29 mouse cellular contexts compared by ENCODE assay signal in genomic region chr15:10652931-10653475, GRCm38 (mm10).
DNase-seq lines count a peak whose midpoint lies in the region; ATAC-seq and TF ChIP-seq lines count a peak whose summit lies in the region.
"Had no signal": no experiment of that assay in that cellular context is flagged by ENCODE, and none has a peak within 500 bp of the region (broad histone marks: within the 10 kb centered on the region; RNA-seq: fewer than 3 reads in every experiment).

No protein-coding gene starts in this region.

- no peak for TF ChIP-seq POLR2A in heart, adult 2 months (IDR thresholded peaks at IDR 0.05; ENCODE audit: insufficient read depth, low read depth, low read length)

- 90% methylated on average over 2 of the region's 2 CpGs for WGBS in heart, adult 2 months
- WGBS in kidney, embryonic 16.5 days: 55% methylated on average over 2 of the region's 2 CpGs
- 51% methylated on average over 2 of the region's 2 CpGs for WGBS in kidney, embryonic 15.5 days
- WGBS in intestine, embryonic 15.5 days: 42% methylated on average over 2 of the region's 2 CpGs
- WGBS in intestine, postnatal 0 days: 19% methylated on average over 2 of the region's 2 CpGs

- intact Hi-C loops in heart, adult 2 months (cut with DNase I): no loop called here
- intact Hi-C loops in left cerebral cortex, adult 2 months (cut with DNase I): no loop called here

- no peak overlapping the region for H3K27ac ChIP-seq in heart, adult 2 months
- no peak overlapping the region for H3K27ac ChIP-seq in kidney, embryonic 16.5 days (ENCODE audit: low read length)
- no peak overlapping the region for H3K27ac ChIP-seq in kidney, embryonic 15.5 days
- H3K27ac ChIP-seq in intestine, embryonic 15.5 days: no peak overlapping the region
- no peak overlapping the region for H3K27ac ChIP-seq in intestine, postnatal 0 days (ENCODE audit: low read depth, low read length)
- no peak overlapping the region for H3K27ac ChIP-seq in left cerebral cortex, adult 2 months
- H3K27ac ChIP-seq: embryonic facial prominence, embryonic 13.5 days; embryonic facial prominence, embryonic 15.5 days; forebrain, embryonic 10.5 days; forebrain, embryonic 12.5 days had no signal

- H3K36me3 ChIP-seq in heart, adult 2 months (ENCODE audit: control insufficient read depth, insufficient read depth, low read length): no peaks in the 10 kb centered on the region
- H3K36me3 ChIP-seq in kidney, embryonic 16.5 days (ENCODE audit: insufficient read depth, low read length): no peaks in the 10 kb centered on the region
- no peaks in the 10 kb centered on the region for H3K36me3 ChIP-seq in kidney, embryonic 15.5 days
- H3K36me3 ChIP-seq in intestine, embryonic 15.5 days: no peaks in the 10 kb centered on the region
- H3K36me3 ChIP-seq in intestine, postnatal 0 days (ENCODE audit: control insufficient read depth, insufficient read depth): no peaks in the 10 kb centered on the region
- H3K36me3 ChIP-seq: embryonic facial prominence, embryonic 15.5 days; forebrain, embryonic 12.5 days; G1E had no signal

- DNase-seq in heart, adult 11 months: peak; percentile 11
- DNase-seq in heart, adult 2 months: no peak
- no peak for DNase-seq in embryo, embryonic 10.5 days (ENCODE audit: low spot score)
- DNase-seq in left cerebral cortex, adult 2 months (ENCODE audit: extremely low spot score in 1 of 2, low spot score in 2 of 2): no peak
- DNase-seq: adrenal gland, adult 8-10 months; adrenal gland, postnatal 14 days; adrenal gland, postnatal 36 days; B cell, adult 2 months; cerebellum, adult 11-12 months; cerebellum, adult 2 months; cerebellum, adult 9-10 months; cerebellum, postnatal 10 days; cerebellum, postnatal 25 days; embryo, embryonic 11 days had no signal

- H3K27me3 ChIP-seq in heart, adult 2 months (ENCODE audit: control insufficient read depth, insufficient read depth, low read length): no peaks in the 10 kb centered on the region
- no peaks in the 10 kb centered on the region for H3K27me3 ChIP-seq in kidney, embryonic 16.5 days (ENCODE audit: insufficient read depth, low read length)
- H3K27me3 ChIP-seq in kidney, embryonic 15.5 days: no peaks in the 10 kb centered on the region
- no peaks in the 10 kb centered on the region for H3K27me3 ChIP-seq in intestine, embryonic 15.5 days (replicated peaks)
- no peaks in the 10 kb centered on the region for H3K27me3 ChIP-seq in intestine, postnatal 0 days (replicated peaks; ENCODE audit: control insufficient read depth, insufficient read depth, low read length)
- H3K27me3 ChIP-seq: CH12.LX; embryonic facial prominence, embryonic 13.5 days; embryonic facial prominence, embryonic 15.5 days; forebrain, embryonic 12.5 days; Patski had no signal

- no peak for TF ChIP-seq CTCF in heart, adult 2 months (IDR thresholded peaks at IDR 0.05)
- no peak for TF ChIP-seq CTCF in intestine, postnatal 0 days (IDR thresholded peaks at IDR 0.05; ENCODE audit: low read depth)
- no peak for TF ChIP-seq CTCF in left cerebral cortex, adult 2 months (IDR thresholded peaks at IDR 0.05)

- no peak for TF ChIP-seq EP300 in heart, adult 2 months (IDR thresholded peaks at IDR 0.05; ENCODE audit: insufficient read depth, low read depth, low read length)

- ATAC-seq in kidney, embryonic 16.5 days (ENCODE audit: low FRiP score, low TSS enrichment): peak; percentile 44; the same call in 1 of the 2 replicates
- no peak for ATAC-seq in kidney, embryonic 15.5 days (replicated peaks; ENCODE audit: low FRiP score)
- peak; percentile 68 for ATAC-seq in intestine, embryonic 15.5 days
- ATAC-seq in intestine, postnatal 0 days: peak; percentile 47
- ATAC-seq: activated CD4-positive, CD25-positive, alpha-beta regulatory T cell, adult 4 months; CD4-positive, CD25-positive, alpha-beta regulatory T cell, adult 4 months; forebrain, embryonic 14.5 days; Patski had no signal

- no peaks in the 10 kb centered on the region for H3K79me2 ChIP-seq in heart, adult 2 months (replicated peaks; ENCODE audit: control insufficient read depth, insufficient read depth, low read length)

- H3K4me1 ChIP-seq in heart, adult 2 months (ENCODE audit: control insufficient read depth, insufficient read depth, low read length): peaks cover 1% of the 10 kb centered on the region
- peaks cover 17% of the 10 kb centered on the region for H3K4me1 ChIP-seq in kidney, embryonic 16.5 days (ENCODE audit: insufficient read depth, low read length)
- H3K4me1 ChIP-seq in kidney, embryonic 15.5 days: peaks cover 20% of the 10 kb centered on the region
- H3K4me1 ChIP-seq in intestine, embryonic 15.5 days (replicated peaks): peaks cover 8% of the 10 kb centered on the region
- 0 out of 2 replicates have a peak, but pooled peaks cover 2% of the 10 kb centered on the region for H3K4me1 ChIP-seq in intestine, postnatal 0 days (replicated peaks; ENCODE audit: control insufficient read depth, insufficient read depth, low read length)

- H3K4me3 ChIP-seq in heart, adult 2 months: no peak overlapping the region
- H3K4me3 ChIP-seq in kidney, embryonic 16.5 days (ENCODE audit: low read length): no peak overlapping the region
- no peak overlapping the region for H3K4me3 ChIP-seq in kidney, embryonic 15.5 days (replicated peaks)
- no peak overlapping the region for H3K4me3 ChIP-seq in intestine, embryonic 15.5 days (replicated peaks)
- no peak overlapping the region for H3K4me3 ChIP-seq in intestine, postnatal 0 days (ENCODE audit: low read depth, low read length)
- no peak overlapping the region for H3K4me3 ChIP-seq in left cerebral cortex, adult 2 months
- H3K4me3 ChIP-seq: embryonic facial prominence, embryonic 13.5 days; embryonic facial prominence, embryonic 15.5 days; erythroblast, embryonic 14.5 days; forebrain, embryonic 10.5 days; forebrain, embryonic 12.5 days had no signal

- H3K9me3 ChIP-seq in kidney, embryonic 16.5 days (ENCODE audit: low read length): no peaks in the 10 kb centered on the region
- H3K9me3 ChIP-seq in kidney, embryonic 15.5 days (replicated peaks): no peaks in the 10 kb centered on the region
- no peaks in the 10 kb centered on the region for H3K9me3 ChIP-seq in intestine, embryonic 15.5 days
- H3K9me3 ChIP-seq in intestine, postnatal 0 days (ENCODE audit: control insufficient read depth): no peaks in the 10 kb centered on the region
- H3K9me3 ChIP-seq: embryonic facial prominence, embryonic 13.5 days; embryonic facial prominence, embryonic 15.5 days; forebrain, embryonic 10.5 days; forebrain, embryonic 12.5 days; G1E had no signal

- H3K9ac ChIP-seq in heart, adult 2 months (ENCODE audit: low read depth, low read length): no peak overlapping the region
- no peak overlapping the region for H3K9ac ChIP-seq in kidney, embryonic 16.5 days (replicated peaks; ENCODE audit: low read length)
- H3K9ac ChIP-seq in kidney, embryonic 15.5 days: no peak overlapping the region
- no peak overlapping the region for H3K9ac ChIP-seq in intestine, embryonic 15.5 days
- H3K9ac ChIP-seq in intestine, postnatal 0 days (ENCODE audit: low read depth, low read length): no peak overlapping the region
- H3K9ac ChIP-seq: embryonic facial prominence, embryonic 13.5 days; embryonic facial prominence, embryonic 15.5 days; forebrain, embryonic 12.5 days had no signal

- no peak overlapping the region for H3K4me2 ChIP-seq in kidney, embryonic 16.5 days (replicated peaks; ENCODE audit: low read depth, low read length)
- H3K4me2 ChIP-seq in kidney, embryonic 15.5 days: no peak overlapping the region
- no peak overlapping the region for H3K4me2 ChIP-seq in intestine, embryonic 15.5 days (replicated peaks)
- no peak overlapping the region for H3K4me2 ChIP-seq in intestine, postnatal 0 days (replicated peaks; ENCODE audit: low read depth)
- H3K4me2 ChIP-seq: embryonic facial prominence, embryonic 13.5 days; embryonic facial prominence, embryonic 15.5 days; forebrain, embryonic 12.5 days had no signal
